Mouse (Mus musculus) limb, embryonic 15.5 days (tissue): Measurements from ENCODE around the gene Acot5. TPM values are rescaled to one million over a fixed set of nuclear protein-coding genes. Genes with fewer than 3 reads are reported as not detected.
"Not testable (repeated sequence)": the region's sequence is repeated elsewhere in the genome, so short reads cannot be mapped to it uniquely, and the experiment has no call there.

Experiments used
- ATAC-seq: fragments of 200-750 bp; cut with Nextera tagmentation; 2 replicates; pipeline ENCODE4 v1.8.0; 2017; ENCODE audit warnings: low read depth, moderate TSS enrichment; ENCODE audit not compliant: insufficient number of reproducible peaks, low FRiP score, low TSS enrichment
- H3K27ac ChIP-seq: fragments of 300-500 bp; sonication (generic); 2 replicates; pipeline ENCODE4 v1.5.1; 2015; ENCODE audit warnings: moderate library complexity, mild to moderate bottlenecking, inconsistent platforms
- H3K27me3 ChIP-seq: fragments of 300-500 bp; sonication (generic); 2 replicates; pipeline ENCODE4 v1.6.1; 2015; ENCODE audit warnings: inconsistent platforms
- H3K36me3 ChIP-seq: fragments of 300-500 bp; sonication (generic); 2 replicates; pipeline ENCODE4 v1.6.1; 2015; ENCODE audit warnings: inconsistent platforms
- H3K4me1 ChIP-seq: fragments of 300-500 bp; sonication (generic); 2 replicates; pipeline ENCODE4 v1.6.1; 2015; ENCODE audit warnings: inconsistent platforms
- H3K4me2 ChIP-seq: fragments of 300-500 bp; sonication (generic); 2 replicates; pipeline ENCODE4 v1.6.1; 2015; ENCODE audit warnings: mild to moderate bottlenecking, inconsistent platforms
- H3K4me3 ChIP-seq: fragments of 300-500 bp; sonication (generic); 2 replicates; pipeline ENCODE4 v1.5.1; 2015; ENCODE audit warnings: mild to moderate bottlenecking, inconsistent platforms
- H3K9ac ChIP-seq: fragments of 300-500 bp; sonication (generic); 2 replicates; pipeline ENCODE4 v1.6.1; 2015; ENCODE audit warnings: inconsistent platforms
- H3K9me3 ChIP-seq: fragments of 300-500 bp; sonication (generic); 2 replicates; pipeline ENCODE4 v1.6.1; 2016; ENCODE audit warnings: inconsistent platforms
- WGBS: fragments of 180-500 bp; shearing (Covaris S2); methylation state at CpG from one replicate; pipeline ENCODE4 v1.1.7; 2015; 5-methylcytosine and 5-hydroxymethylcytosine counted together
- polyA plus RNA-seq: library from polyadenylated mRNA; unstranded; fragments of >200 nt; fragmentation: Nextera tagmentation; extraction: Ambion mirVana; gene quantifications from 2 replicates; pipeline ENCODE4 v1.2.1, GENCODE M21; 2015

The Acot5 gene
- polyA plus RNA-seq, 1 experiment from 2014 or later, result not detected

GRCm38 (mm10) chr12:84063833-84064232 lies 5.3 kb upstream of the Acot5 start:
- Histone ChIP-seq H3K27me3 (peaks cover 19% of the 10 kb centered on the region), H3K4me1 (no peaks in the 10 kb centered on the region), H3K27ac (no peak overlapping the region), H3K4me3 (no peak overlapping the region), H3K36me3 (no peaks in the 10 kb centered on the region), H3K9me3 (no peaks in the 10 kb centered on the region), H3K9ac (no peak overlapping the region), H3K4me2 (no peak overlapping the region)
- WGBS, result 73% methylated on average over 2 of the region's 2 CpGs
- no peak for ATAC-seq

GRCm38 (mm10) chr12:84064621-84065020 lies 4.5 kb upstream of the Acot5 start:
- Histone ChIP-seq H3K9ac (no peak overlapping the region), H3K4me2 (no peak overlapping the region), H3K27me3 (peaks cover 25% of the 10 kb centered on the region), H3K4me1 (peaks cover under 1% of the 10 kb centered on the region; the same call in 1 of the 2 replicates), H3K36me3 (no peaks in the 10 kb centered on the region), H3K4me3 (no peak overlapping the region), H3K9me3 (no peaks in the 10 kb centered on the region), H3K27ac (no peak overlapping the region)
- 73% methylated on average over 8 of the region's 8 CpGs for WGBS
- ATAC-seq, result no peak

- H3K4me1 ChIP-seq, result peaks cover 3% of the 10 kb centered on the region; the same call in 1 of the 2 replicates
- H3K4me3 ChIP-seq, result no peak overlapping the region
- H3K9ac ChIP-seq, result no peak overlapping the region
- no peak overlapping the region for H3K4me2 ChIP-seq
- H3K27me3 ChIP-seq, result peaks cover 34% of the 10 kb centered on the region
- no peak for ATAC-seq
- no peak overlapping the region for H3K27ac ChIP-seq
- no peaks in the 10 kb centered on the region for H3K9me3 ChIP-seq
- WGBS, result 68% methylated on average over 4 of the region's 4 CpGs
- H3K36me3 ChIP-seq, result no peaks in the 10 kb centered on the region
Observed at GRCm38 (mm10) chr12:84067752-84068151, 1.4 kb upstream of the Acot5 start.

GRCm38 (mm10) chr12:84068296-84068695 lies 829 bp upstream of the Acot5 start:
- 51% methylated on average over 8 of the region's 8 CpGs for WGBS
- Histone ChIP-seq H3K9me3 (no peaks in the 10 kb centered on the region), H3K27me3 (peaks cover 34% of the 10 kb centered on the region), H3K4me3 (no peak overlapping the region), H3K27ac (no peak overlapping the region), H3K4me1 (peaks cover 3% of the 10 kb centered on the region; the same call in 1 of the 2 replicates), H3K9ac (no peak overlapping the region), H3K36me3 (no peaks in the 10 kb centered on the region), H3K4me2 (no peak overlapping the region)
- ATAC-seq, result no peak

- 2% methylated on average over 51 of the region's 52 CpGs for WGBS
- not testable (repeated sequence) for ATAC-seq, H3K36me3 ChIP-seq
Observed at GRCm38 (mm10) chr12:84069582-84069981, 457 bp downstream of the Acot5 start.

GRCm38 (mm10) chr12:84071696-84072095 lies 2.6 kb downstream of the Acot5 start:
- H3K36me3 ChIP-seq, result no peaks in the 10 kb centered on the region
- 90% methylated on average over 2 of the region's 2 CpGs for WGBS
- no peak overlapping the region for H3K4me3 ChIP-seq
- no peaks in the 10 kb centered on the region for H3K9me3 ChIP-seq
- no peak overlapping the region for H3K4me2 ChIP-seq
- no peak overlapping the region for H3K27ac ChIP-seq
- H3K27me3 ChIP-seq, result peaks cover 31% of the 10 kb centered on the region
- ATAC-seq, result no peak
- H3K9ac ChIP-seq, result no peak overlapping the region
- peaks cover 3% of the 10 kb centered on the region; the same call in 1 of the 2 replicates for H3K4me1 ChIP-seq

More at GRCm38 (mm10) chr12:84069582-84069981, 457 bp downstream of the Acot5 start:
- not testable (repeated sequence) for H3K9me3 ChIP-seq, H3K4me1 ChIP-seq, H3K9ac ChIP-seq, H3K27ac ChIP-seq
- H3K4me3 ChIP-seq, result peak overlapping the region; percentile 40
- peaks cover 34% of the 10 kb centered on the region for H3K27me3 ChIP-seq
- H3K4me2 ChIP-seq, result peak overlapping the region; percentile 65

- WGBS, result 77% methylated on average over 4 of the region's 4 CpGs
- Histone ChIP-seq H3K4me3 (no peak overlapping the region), H3K9me3 (no peaks in the 10 kb centered on the region), H3K4me2 (no peak overlapping the region), H3K9ac (no peak overlapping the region), H3K36me3 (no peaks in the 10 kb centered on the region), H3K27me3 (no peaks in the 10 kb centered on the region), H3K4me1 (no peaks in the 10 kb centered on the region), H3K27ac (no peak overlapping the region)
- ATAC-seq, result no peak
Observed at GRCm38 (mm10) chr12:84077371-84077990, 8.4 kb downstream of the Acot5 start.

- Histone ChIP-seq H3K9ac (no peak overlapping the region), H3K9me3 (no peaks in the 10 kb centered on the region), H3K4me1 (no peaks in the 10 kb centered on the region), H3K27me3 (no peaks in the 10 kb centered on the region), H3K4me3 (no peak overlapping the region), H3K27ac (no peak overlapping the region), H3K36me3 (no peaks in the 10 kb centered on the region), H3K4me2 (no peak overlapping the region)
- no peak for ATAC-seq
- 69% methylated on average over 2 of the region's 2 CpGs for WGBS
Observed at GRCm38 (mm10) chr12:84083842-84084241, 14.7 kb downstream of the Acot5 start.

GRCm38 (mm10) chr12:84084581-84084980 lies 15.5 kb downstream of the Acot5 start:
- no peaks in the 10 kb centered on the region for H3K36me3 ChIP-seq
- H3K4me3 ChIP-seq, result no peak overlapping the region
- no peak for ATAC-seq
- H3K9me3 ChIP-seq, result no peaks in the 10 kb centered on the region
- H3K27me3 ChIP-seq, result no peaks in the 10 kb centered on the region
- H3K4me2 ChIP-seq, result no peak overlapping the region
- H3K27ac ChIP-seq, result no peak overlapping the region
- WGBS, result 78% methylated on average over 4 of the region's 4 CpGs
- no peaks in the 10 kb centered on the region for H3K4me1 ChIP-seq
- H3K9ac ChIP-seq, result no peak overlapping the region

- not testable (repeated sequence) for H3K27me3 ChIP-seq
Observed at GRCm38 (mm10) chr12:84094666-84095065, 25.5 kb downstream of the Acot5 start.

GRCm38 (mm10) chr12:84099605-84100004 lies 30.5 kb downstream of the Acot5 start:
- Histone ChIP-seq H3K9ac (no peak overlapping the region), H3K36me3 (no peaks in the 10 kb centered on the region), H3K4me2 (no peak overlapping the region), H3K9me3 (no peaks in the 10 kb centered on the region), H3K27ac (no peak overlapping the region), H3K27me3 (no peaks in the 10 kb centered on the region), H3K4me3 (no peak overlapping the region), H3K4me1 (no peaks in the 10 kb centered on the region; the same call in 1 of the 2 replicates)
- no peak for ATAC-seq
- 96% methylated on average over 2 of the region's 2 CpGs for WGBS

More at GRCm38 (mm10) chr12:84094666-84095065, 25.5 kb downstream of the Acot5 start:
- not testable (repeated sequence) for H3K27ac ChIP-seq, H3K9ac ChIP-seq, ATAC-seq, H3K9me3 ChIP-seq, H3K4me3 ChIP-seq, H3K4me2 ChIP-seq, H3K4me1 ChIP-seq, H3K36me3 ChIP-seq
- WGBS, result 89% methylated on average over 5 of the region's 5 CpGs

- no peak overlapping the region for H3K27ac ChIP-seq
- no peaks in the 10 kb centered on the region for H3K9me3 ChIP-seq
- no peak overlapping the region for H3K9ac ChIP-seq
- no peaks in the 10 kb centered on the region for H3K36me3 ChIP-seq
- H3K4me2 ChIP-seq, result peak overlapping the region; percentile 76
- H3K27me3 ChIP-seq, result no peaks in the 10 kb centered on the region
- WGBS, result 61% methylated on average over 1 of the region's 1 CpGs
- no peak for ATAC-seq
- H3K4me3 ChIP-seq, result peak overlapping the region; percentile 54; the same call in 1 of the 2 replicates
- no peaks in the 10 kb centered on the region; the same call in 1 of the 2 replicates for H3K4me1 ChIP-seq
Observed at GRCm38 (mm10) chr12:84100071-84100470, 30.9 kb downstream of the Acot5 start.
